Mouse (Mus musculus) MEL (cell line): ENCODE measurements around the gene Polr2h. TPM values are rescaled to one million over a fixed set of nuclear protein-coding genes. Genes with fewer than 3 reads are reported as not detected.
A peak's percentile ranks its signal among the peaks of the same experiment; 100 is the strongest.

Experiments
- DNase-seq: peaks from one replicate; pipeline ENCODE4 v3.0.0; 2011; ENCODE audit warnings: low read depth, low spot score
- H3K27ac ChIP-seq: 2 replicates; pipeline ENCODE4 v1.5.1; 2012; ENCODE audit warnings: low read depth, mild to moderate bottlenecking, control low read depth, low read length, moderate library complexity; ENCODE audit not compliant: control insufficient read depth
- H3K27me3 ChIP-seq, 2 experiments: fragments of 150-350 bp in 1 of 2; sonication (generic) in 1 of 2; 2 replicates each; pipeline ENCODE4 v1.6.1; 2012; ENCODE audit warnings: low read length in 2 of 2, mild to moderate bottlenecking in 2 of 2, improper control_type of control experiment in 1 of 2, moderate library complexity in 1 of 2; ENCODE audit not compliant: insufficient read depth in 2 of 2, control insufficient read depth in 1 of 2
- H3K36me3 ChIP-seq, 2 experiments: 2 replicates each; pipeline ENCODE4 v1.6.1; 2012 to 2014; ENCODE audit warnings: low read length in 2 of 2, improper control_type of control experiment in 1 of 2, inconsistent platforms in 1 of 2, mild to moderate bottlenecking in 1 of 2; ENCODE audit not compliant: insufficient read depth in 2 of 2, control insufficient read depth in 1 of 2
- H3K4me1 ChIP-seq, 2 experiments: fragments of 150-350 bp in 1 of 2; sonication (generic) in 1 of 2; 2 replicates each; pipeline ENCODE4 v1.6.1; 2012; ENCODE audit warnings: low read length in 2 of 2, improper control_type of control experiment in 1 of 2, mild to moderate bottlenecking in 1 of 2; ENCODE audit not compliant: insufficient read depth in 2 of 2, control insufficient read depth in 1 of 2
- H3K4me3 ChIP-seq, 2 experiments: fragments of 150-350 bp in 1 of 2; sonication (generic) in 1 of 2; 2 replicates each; pipeline ENCODE4 v1.5.1; 2012; ENCODE audit warnings: low read depth in 2 of 2, low read length in 2 of 2, mild to moderate bottlenecking in 2 of 2, moderate library complexity in 2 of 2, control low read depth in 1 of 2, improper control_type of control experiment in 1 of 2; ENCODE audit not compliant: control insufficient read depth in 1 of 2, insufficient read depth in 1 of 2
- H3K79me2 ChIP-seq: 2 replicates; pipeline ENCODE4 v1.6.1; 2012; ENCODE audit warnings: mild to moderate bottlenecking, low read length, moderate library complexity; ENCODE audit not compliant: control insufficient read depth, poor library complexity, insufficient read depth
- H3K9ac ChIP-seq: 2 replicates; pipeline ENCODE4 v1.6.1; 2012; ENCODE audit warnings: low read depth, mild to moderate bottlenecking, control low read depth, low read length, moderate library complexity; ENCODE audit not compliant: control insufficient read depth, poor library complexity, severe bottlenecking
- H3K9me3 ChIP-seq: fragments of 150-350 bp; sonication (generic); replicated peaks from 2 replicates; pipeline ENCODE4 v1.6.1; 2012; ENCODE audit warnings: mild to moderate bottlenecking, low read length, improper control_type of control experiment, moderate library complexity; ENCODE audit not compliant: insufficient read depth
- BHLHE40 ChIP-seq: IDR thresholded peaks from 2 replicates; pipeline ENCODE4 v1.6.1; 2012; ENCODE audit warnings: low read depth, mild to moderate bottlenecking, inconsistent platforms, low read length, improper control_type of control experiment, borderline replicate concordance
- CTCF ChIP-seq, 3 experiments: IDR thresholded peaks in 2 of 3; conservative IDR thresholded peaks in 1 of 3; 2 replicates each; pipeline ENCODE4 v1.5.1; 2011 to 2012; ENCODE audit warnings: low read length in 3 of 3, low read depth in 2 of 3, mild to moderate bottlenecking in 2 of 3, improper control_type of control experiment in 1 of 3, inconsistent platforms in 1 of 3, mixed read lengths in 1 of 3, moderate library complexity in 1 of 3; ENCODE audit not compliant: control insufficient read depth in 1 of 3, insufficient read depth in 1 of 3, poor library complexity in 1 of 3, severe bottlenecking in 1 of 3
- E2F4 ChIP-seq: IDR thresholded peaks from 2 replicates; pipeline ENCODE4 v1.6.1; 2011; ENCODE audit warnings: low read depth, low read length, improper control_type of control experiment, borderline replicate concordance
- ELF1 ChIP-seq: IDR thresholded peaks from 2 replicates; pipeline ENCODE4 v1.6.1; 2014; ENCODE audit warnings: low read depth, mild to moderate bottlenecking, inconsistent platforms, low read length, improper control_type of control experiment, moderate library complexity
- GABPA ChIP-seq: IDR thresholded peaks from 2 replicates; pipeline ENCODE4 v1.6.1; 2012; ENCODE audit warnings: low read depth, mild to moderate bottlenecking, inconsistent platforms, low read length, improper control_type of control experiment, moderate library complexity
- GATA1 ChIP-seq: IDR thresholded peaks from 2 replicates; pipeline ENCODE4 v1.6.1; 2011; ENCODE audit warnings: low read depth, low read length, improper control_type of control experiment
- HCFC1 ChIP-seq: IDR thresholded peaks from 2 replicates; pipeline ENCODE4 v1.6.1; 2012; ENCODE audit warnings: low read depth, mild to moderate bottlenecking, inconsistent platforms, low read length, improper control_type of control experiment, moderate library complexity
- JUND ChIP-seq: IDR thresholded peaks from 2 replicates; pipeline ENCODE4 v1.6.1; 2011; ENCODE audit warnings: low read depth, mild to moderate bottlenecking, improper control_type of control experiment, low read length
- KAT2A ChIP-seq: conservative IDR thresholded peaks from 2 replicates; pipeline ENCODE4 v1.6.1; 2012; ENCODE audit warnings: low read depth, low read length, improper control_type of control experiment, inconsistent platforms
- MAX ChIP-seq: IDR thresholded peaks from 2 replicates; pipeline ENCODE4 v1.6.1; 2011; ENCODE audit warnings: low read length, improper control_type of control experiment
- MAZ ChIP-seq: IDR thresholded peaks from 2 replicates; pipeline ENCODE4 v1.6.1; 2012; ENCODE audit warnings: low read depth, mild to moderate bottlenecking, inconsistent platforms, low read length, improper control_type of control experiment
- MXI1 ChIP-seq: IDR thresholded peaks from 2 replicates; pipeline ENCODE4 v1.6.1; 2011; ENCODE audit warnings: mild to moderate bottlenecking, low read depth, low read length, improper control_type of control experiment
- MYB ChIP-seq: IDR thresholded peaks from 2 replicates; pipeline ENCODE4 v1.6.1; 2011; ENCODE audit warnings: mild to moderate bottlenecking, low read depth, low read length, improper control_type of control experiment
- MYC ChIP-seq: IDR thresholded peaks from 2 replicates; pipeline ENCODE4 v1.6.1; 2011; ENCODE audit warnings: low read depth, mild to moderate bottlenecking, low read length, improper control_type of control experiment, moderate library complexity
- NRF1 ChIP-seq: IDR thresholded peaks from 2 replicates; pipeline ENCODE4 v1.6.1; 2014; ENCODE audit warnings: low read depth, mild to moderate bottlenecking, inconsistent platforms, low read length, improper control_type of control experiment, moderate library complexity; ENCODE audit not compliant: poor library complexity, insufficient read depth, severe bottlenecking
- POLR2A ChIP-seq, 2 experiments: IDR thresholded peaks; 2 replicates each; pipeline ENCODE4 v1.6.1; 2011 to 2012; ENCODE audit warnings: low read length in 2 of 2, mild to moderate bottlenecking in 2 of 2, control low read depth in 1 of 2, improper control_type of control experiment in 1 of 2, low read depth in 1 of 2, moderate library complexity in 1 of 2; ENCODE audit not compliant: control insufficient read depth in 1 of 2, insufficient read depth in 1 of 2, poor library complexity in 1 of 2
- POLR2AphosphoS2 ChIP-seq: IDR thresholded peaks from 2 replicates; pipeline ENCODE4 v1.6.1; 2011; ENCODE audit warnings: low read length, improper control_type of control experiment
- RAD21 ChIP-seq: IDR thresholded peaks from 2 replicates; pipeline ENCODE4 v1.6.1; 2011; ENCODE audit warnings: mild to moderate bottlenecking, low read depth, low read length, improper control_type of control experiment
- RCOR1 ChIP-seq: IDR thresholded peaks from 2 replicates; pipeline ENCODE4 v1.6.1; 2012; ENCODE audit warnings: low read depth, mild to moderate bottlenecking, inconsistent platforms, low read length, improper control_type of control experiment
- SIN3A ChIP-seq: IDR thresholded peaks from 2 replicates; pipeline ENCODE4 v1.6.1; 2012; ENCODE audit warnings: low read length, improper control_type of control experiment, inconsistent platforms
- TAL1 ChIP-seq: IDR thresholded peaks from 2 replicates; pipeline ENCODE4 v1.6.1; 2012; ENCODE audit warnings: mild to moderate bottlenecking, inconsistent platforms, low read length, moderate library complexity, mixed read lengths
- TBP ChIP-seq: IDR thresholded peaks from 2 replicates; pipeline ENCODE4 v1.8.0; 2011; ENCODE audit warnings: low read depth, low read length, improper control_type of control experiment
- TCF12 ChIP-seq: IDR thresholded peaks from 2 replicates; pipeline ENCODE4 v1.6.1; 2014; ENCODE audit warnings: low read depth, mild to moderate bottlenecking, inconsistent platforms, low read length, improper control_type of control experiment, moderate library complexity
- USF1 ChIP-seq: IDR thresholded peaks from 2 replicates; pipeline ENCODE4 v1.6.1; 2014; ENCODE audit warnings: low read depth, mild to moderate bottlenecking, inconsistent platforms, low read length, improper control_type of control experiment, moderate library complexity
- ZC3H11A ChIP-seq: IDR thresholded peaks from 2 replicates; pipeline ENCODE4 v1.6.1; 2012; ENCODE audit warnings: low read depth, mild to moderate bottlenecking, inconsistent platforms, low read length, improper control_type of control experiment
- ZKSCAN1 ChIP-seq: IDR thresholded peaks from 2 replicates; pipeline ENCODE4 v1.6.1; 2012; ENCODE audit warnings: low read depth, mild to moderate bottlenecking, inconsistent platforms, low read length, improper control_type of control experiment, moderate library complexity
- ZNF384 ChIP-seq: IDR thresholded peaks from 2 replicates; pipeline ENCODE4 v1.6.1; 2012; ENCODE audit warnings: low read depth, mild to moderate bottlenecking, inconsistent platforms, low read length, improper control_type of control experiment
- polyA plus RNA-seq, 2 experiments: library from polyadenylated mRNA; stranded (reverse) in 1 of 2; unstranded in 1 of 2; fragments of >175 nt in 1 of 2; fragments of >200 nt in 1 of 2; gene quantifications; 2 replicates each; pipeline versions ENCODE4 v1.2.1 to v1.2.4; 2012; ENCODE audit warnings: low replicate concordance in 2 of 2, low read depth in 1 of 2; ENCODE audit not compliant: insufficient read length in 2 of 2, insufficient read depth in 1 of 2, missing spikeins in 1 of 2
- total RNA-seq: library from RNA; depleted of rRNA; stranded (reverse); fragments of 300-350 nt; gene quantifications from 2 replicates; pipeline ENCODE4 v1.2.3, GENCODE M21; 2012

Polr2h gene
- total and polyA plus RNA-seq, 3 experiments: 95.4 to 180 TPM; not detected in 1

DNA sequence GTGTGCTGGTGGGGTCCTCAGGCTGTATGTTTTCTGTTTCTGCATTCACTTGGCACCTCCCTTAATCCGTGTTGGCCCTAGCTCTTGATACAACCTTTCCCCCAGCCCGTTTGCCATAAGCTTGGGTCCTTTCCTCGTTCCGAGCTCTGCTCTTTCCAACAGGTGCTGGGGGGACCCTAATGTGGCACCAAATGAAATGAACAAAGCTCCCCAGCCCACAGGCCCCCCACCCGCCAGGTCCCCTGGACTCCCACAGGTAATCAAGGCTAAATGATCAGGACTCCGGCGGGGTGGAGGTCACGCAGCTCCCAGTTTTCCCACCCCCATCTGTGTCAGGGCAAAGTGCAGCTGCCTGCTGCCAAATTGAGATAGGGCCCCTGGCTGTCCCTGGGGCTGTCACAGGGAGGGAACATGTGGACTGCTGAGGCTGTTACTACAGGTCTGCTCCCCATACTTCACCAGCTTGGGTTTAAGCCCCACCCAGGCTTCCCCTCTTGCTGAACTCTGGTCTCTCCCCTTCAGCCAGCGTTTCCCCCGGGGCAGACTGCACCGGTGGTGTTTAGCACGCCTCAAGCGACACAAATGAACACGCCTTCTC lies 43.7 kb upstream of the Polr2h start (continued):
- TF ChIP-seq CTCF (IDR thresholded peaks at IDR 0.05 in 2 of 3, conservative IDR thresholded peaks at IDR 0.05 in 1 of 3; ENCODE audit: control insufficient read depth in 1 of 3, insufficient read depth in 1 of 3, low read depth in 2 of 3, low read length in 3 of 3, poor library complexity in 1 of 3, severe bottlenecking in 1 of 3) (no peak), POLR2A (IDR thresholded peaks at IDR 0.05; ENCODE audit: control insufficient read depth in 1 of 2, insufficient read depth in 1 of 2, low read depth in 1 of 2, low read length in 2 of 2, poor library complexity in 1 of 2) (peak in 1 of 2 experiments; percentile 36; a peak in 1 of 4 replicates), MXI1 (peak; percentile 97), MYC (no peak; the same call in 1 of the 2 replicates), GATA1 (no peak), HCFC1 (no peak), ZC3H11A (no peak), TAL1 (peak; percentile 76), ZKSCAN1 (no peak), USF1 (no peak), ELF1 (no peak), NRF1 (no peak), JUND (no peak), BHLHE40 (no peak), TBP (no peak), MAX (peak; percentile 41; the same call in 1 of the 2 replicates), KAT2A (no peak), ZNF384 (no peak), RCOR1 (no peak), RAD21 (no peak), SIN3A (peak; percentile 77)

GRCm38 (mm10) chr16:20675213-20675612 lies 42.3 kb upstream of the Polr2h start:
- H3K4me3 ChIP-seq: no peak overlapping the region
- TF ChIP-seq E2F4 (no peak), MXI1 (no peak), TAL1 (no peak), CTCF (IDR thresholded peaks at IDR 0.05 in 2 of 3, conservative IDR thresholded peaks at IDR 0.05 in 1 of 3; ENCODE audit: control insufficient read depth in 1 of 3, insufficient read depth in 1 of 3, low read depth in 2 of 3, low read length in 3 of 3, poor library complexity in 1 of 3, severe bottlenecking in 1 of 3) (no peak), USF1 (no peak), HCFC1 (no peak), POLR2AphosphoS2 (no peak), TBP (no peak), ZC3H11A (no peak), POLR2A (IDR thresholded peaks at IDR 0.05; ENCODE audit: control insufficient read depth in 1 of 2, insufficient read depth in 1 of 2, low read depth in 1 of 2, low read length in 2 of 2, poor library complexity in 1 of 2) (no peak), GABPA (no peak), RAD21 (no peak), MAZ (no peak), TCF12 (no peak), MYB (no peak), MYC (no peak)
- no peak overlapping the region for H3K27ac ChIP-seq
- no peak for DNase-seq
- no peaks in the 10 kb centered on the region for H3K9me3 ChIP-seq
- peak overlapping the region; percentile 99 for H3K9ac ChIP-seq
- peaks cover 64% of the 10 kb centered on the region for H3K79me2 ChIP-seq
- H3K27me3 ChIP-seq: no peaks in the 10 kb centered on the region
- H3K36me3 ChIP-seq: peaks cover 39 to 47% of the 10 kb centered on the region in 2 experiments
- peaks cover 11 to 35% of the 10 kb centered on the region in 2 experiments for H3K4me1 ChIP-seq
